Mouse (Mus musculus) heart, adult 2 months (tissue): Measurements from ENCODE around the gene Larp1b.

ENCODE experiments used
- CTCF ChIP-seq: fragments of 200-600 bp; IDR thresholded peaks from 2 replicates; pipeline ENCODE4 v1.8.1; 2022; ENCODE audit warnings: antibody characterized with exemption, mild to moderate bottlenecking, moderate library complexity
- EP300 ChIP-seq: fragments of 200-500 bp; IDR thresholded peaks from 2 replicates; pipeline ENCODE4 v1.6.1; 2011; ENCODE audit warnings: low read depth, low read length, control low read depth; ENCODE audit not compliant: insufficient read depth
- POLR2A ChIP-seq: fragments of 200-500 bp; IDR thresholded peaks from 2 replicates; pipeline ENCODE4 v1.6.1; 2011; ENCODE audit warnings: mild to moderate bottlenecking, low read depth, low read length, control low read depth; ENCODE audit not compliant: insufficient read depth

- TF ChIP-seq POLR2A (no peak), CTCF (no peak), EP300 (no peak)
Measured at GRCm38 (mm10) chr3:40987539-40987938, 37.9 kb downstream of the Larp1b start.
